Mouse (Mus musculus) forebrain, postnatal 0 days (tissue): ENCODE results near the gene Tmem164. TPM values are rescaled to one million over a fixed set of nuclear protein-coding genes. Genes with fewer than 3 reads are reported as not detected.
A peak's percentile ranks its signal among the peaks of the same experiment; 100 is the strongest.
"Not testable (repeated sequence)": the region's sequence is repeated elsewhere in the genome, so short reads cannot be mapped to it uniquely, and the experiment has no call there.

Experiments used
- ATAC-seq: fragments of 200-750 bp; cut with Nextera tagmentation; 2 replicates; pipeline ENCODE4 v1.8.0; 2017; ENCODE audit warnings: mild to moderate bottlenecking, moderate library complexity
- DNase-seq: peaks from one replicate; pipeline ENCODE4 v3.0.0-alpha.2; 2015
- H3K27ac ChIP-seq: fragments of 300-500 bp; sonication (generic); 2 replicates; pipeline ENCODE4 v1.5.1; 2014; ENCODE audit warnings: low read depth, mild to moderate bottlenecking, antibody characterized with exemption, low read length, moderate library complexity, mixed read lengths
- H3K27me3 ChIP-seq: fragments of 300-500 bp; sonication (generic); 2 replicates; pipeline ENCODE4 v1.6.1; 2014; ENCODE audit warnings: mild to moderate bottlenecking, low read length, mixed read lengths; ENCODE audit not compliant: insufficient read depth
- H3K36me3 ChIP-seq: fragments of 300-500 bp; sonication (generic); 2 replicates; pipeline ENCODE4 v1.6.1; 2014; ENCODE audit warnings: mild to moderate bottlenecking, moderate library complexity; ENCODE audit not compliant: insufficient read depth
- H3K4me1 ChIP-seq: fragments of 300-500 bp; sonication (generic); 2 replicates; pipeline ENCODE4 v1.6.1; 2014; ENCODE audit warnings: antibody characterized with exemption; ENCODE audit not compliant: insufficient read depth
- H3K4me2 ChIP-seq: fragments of 300-500 bp; sonication (generic); 2 replicates; pipeline ENCODE4 v1.6.1; 2014; ENCODE audit warnings: low read depth, mild to moderate bottlenecking, moderate library complexity
- H3K4me3 ChIP-seq: fragments of 300-500 bp; sonication (generic); 2 replicates; pipeline ENCODE4 v1.5.1; 2014; ENCODE audit warnings: low read depth, low read length, mixed read lengths
- H3K9ac ChIP-seq: fragments of 300-500 bp; sonication (generic); 2 replicates; pipeline ENCODE4 v1.6.1; 2014; ENCODE audit warnings: mild to moderate bottlenecking
- H3K9me3 ChIP-seq: fragments of 300-500 bp; sonication (generic); 2 replicates; pipeline ENCODE4 v1.6.1; 2016; ENCODE audit warnings: low read length
- CTCF ChIP-seq: sonication (generic); IDR thresholded peaks from 2 replicates; pipeline ENCODE4 v1.5.1; 2016; ENCODE audit warnings: antibody characterized with exemption, control low read depth, low read depth
- WGBS: fragments of 180-500 bp; shearing (Covaris S2); extraction: QIAGEN DNeasy Blood & Tissue Kit; methylation state at CpG from one replicate; pipeline ENCODE4 v1.1.7; 2014; 5-methylcytosine and 5-hydroxymethylcytosine counted together
- polyA plus RNA-seq: library from polyadenylated mRNA; unstranded; fragments of >200 nt; fragmentation: Nextera tagmentation; extraction: Ambion mirVana; gene quantifications from 2 replicates; pipeline ENCODE4 v1.2.1, GENCODE M21; 2015
- total RNA-seq: library from RNA; depleted of rRNA; stranded (reverse); fragments of >200 nt; gene quantifications from 2 replicates; pipeline ENCODE4 v1.2.3, GENCODE M21; 2014; rRNA removed

The Tmem164 gene
- total RNA-seq (33.9 and 35.3 TPM in 2 replicates), polyA plus RNA-seq (14.9 and 17.2 TPM in 2 replicates)

DNA sequence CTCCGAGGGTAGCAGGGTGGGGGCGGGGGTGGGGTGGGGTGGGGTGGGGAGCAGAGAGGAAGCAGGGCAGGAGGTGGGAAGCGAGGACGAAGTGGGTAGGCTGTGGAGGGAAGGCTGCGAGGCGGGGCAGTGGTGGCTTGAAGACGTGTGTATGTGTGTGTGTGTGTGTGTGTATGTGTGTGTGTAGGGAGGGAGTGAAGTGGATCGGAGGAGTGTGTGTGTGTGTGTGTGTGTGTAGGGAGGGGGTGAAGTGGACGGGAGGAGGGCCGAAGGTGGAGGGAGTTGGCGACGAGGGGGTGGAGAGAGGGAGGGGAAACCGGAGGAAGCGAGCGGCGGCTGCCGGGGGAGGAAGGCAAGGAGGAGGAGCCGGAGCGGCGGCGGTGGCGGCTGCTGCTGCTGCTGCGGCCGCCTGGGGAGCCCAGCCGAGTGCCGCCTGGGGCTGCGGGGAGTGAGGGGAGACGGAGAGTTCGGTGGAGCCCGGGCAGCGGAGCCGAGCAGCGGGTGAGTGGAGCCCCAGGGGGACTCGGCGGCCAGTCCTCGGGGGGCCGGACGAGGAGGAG is at the start of gene Tmem164:
Gene Tmem164 (plus strand): TSS at position 351 of the 560 bp plus-strand sequence.
- DNase-seq: peak; percentile 63
- H3K4me2 ChIP-seq: peak within 1 kb of the TSS; percentile 61
- no peaks in the 10 kb centered on the region for H3K36me3 ChIP-seq
- TF ChIP-seq CTCF: no peak
- no peaks in the 10 kb centered on the region for H3K4me1 ChIP-seq
- H3K9me3 ChIP-seq: no peaks in the 10 kb centered on the region
- peak within 1 kb of the TSS; percentile 66 for H3K27ac ChIP-seq
- ATAC-seq: peak; percentile 81
- peak within 1 kb of the TSS; percentile 58 for H3K9ac ChIP-seq
- H3K4me3 ChIP-seq: peak within 1 kb of the TSS; percentile 58
- H3K27me3 ChIP-seq: no peaks in the 10 kb centered on the region
- 12% methylated on average over 32 of the region's 38 CpGs for WGBS

DNA sequence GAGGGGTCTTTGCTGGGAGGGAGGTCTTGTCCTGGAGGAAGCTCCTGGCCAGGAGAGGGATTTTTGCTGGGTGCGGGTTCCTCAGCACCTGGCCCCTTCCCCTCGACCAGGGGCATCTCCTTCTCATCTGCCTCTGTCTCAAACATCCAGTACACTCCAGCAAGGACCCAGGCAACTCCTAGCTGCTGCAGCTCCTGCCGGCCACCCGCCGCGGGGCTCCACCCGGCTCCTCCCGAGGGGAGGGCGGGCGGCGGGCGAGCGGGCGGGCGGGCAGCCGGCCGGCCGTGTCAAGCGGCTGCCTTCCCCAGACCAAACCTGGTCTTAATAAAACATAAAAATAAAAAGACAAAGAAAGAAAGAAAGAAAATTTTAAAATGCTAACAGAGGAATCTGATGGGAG is 48.2 kb upstream of the Tmem164 start:
- not testable (repeated sequence) for DNase-seq, H3K4me2 ChIP-seq, H3K27ac ChIP-seq, ATAC-seq, H3K9ac ChIP-seq, H3K36me3 ChIP-seq, H3K4me1 ChIP-seq, H3K9me3 ChIP-seq, H3K27me3 ChIP-seq, H3K4me3 ChIP-seq
- WGBS: 45% methylated on average over 17 of the region's 19 CpGs

DNA sequence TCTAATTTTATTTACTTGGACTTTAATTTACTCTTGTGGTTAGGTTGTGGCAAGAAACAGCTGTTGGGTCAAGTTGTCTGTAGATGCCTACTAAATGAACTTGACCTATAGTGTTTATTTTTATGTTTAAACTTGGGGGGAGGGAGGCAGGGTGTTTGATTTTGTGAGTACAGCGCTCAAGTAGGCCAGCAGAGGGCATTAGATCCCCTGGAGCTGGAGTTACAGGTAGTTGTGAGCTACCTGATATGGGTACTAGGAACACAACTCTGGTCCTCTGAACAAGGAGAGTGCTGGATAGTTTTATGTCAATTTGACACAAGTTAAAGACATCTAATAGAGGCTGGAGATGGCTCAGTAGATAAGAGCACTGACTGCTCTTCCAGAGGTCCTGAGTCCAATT is 34.0 kb upstream of the Tmem164 start:
- no peak for TF ChIP-seq CTCF
- DNase-seq: no peak
- no peak overlapping the region for H3K4me3 ChIP-seq
- 46% methylated on average over 1 of the region's 1 CpGs for WGBS
- H3K36me3 ChIP-seq: no peaks in the 10 kb centered on the region
- ATAC-seq: no peak
- H3K4me1 ChIP-seq: no peaks in the 10 kb centered on the region
- no peak overlapping the region for H3K27ac ChIP-seq
- H3K4me2 ChIP-seq: no peak overlapping the region
- no peak overlapping the region for H3K9ac ChIP-seq
- H3K27me3 ChIP-seq: no peaks in the 10 kb centered on the region
- H3K9me3 ChIP-seq: no peaks in the 10 kb centered on the region

DNA sequence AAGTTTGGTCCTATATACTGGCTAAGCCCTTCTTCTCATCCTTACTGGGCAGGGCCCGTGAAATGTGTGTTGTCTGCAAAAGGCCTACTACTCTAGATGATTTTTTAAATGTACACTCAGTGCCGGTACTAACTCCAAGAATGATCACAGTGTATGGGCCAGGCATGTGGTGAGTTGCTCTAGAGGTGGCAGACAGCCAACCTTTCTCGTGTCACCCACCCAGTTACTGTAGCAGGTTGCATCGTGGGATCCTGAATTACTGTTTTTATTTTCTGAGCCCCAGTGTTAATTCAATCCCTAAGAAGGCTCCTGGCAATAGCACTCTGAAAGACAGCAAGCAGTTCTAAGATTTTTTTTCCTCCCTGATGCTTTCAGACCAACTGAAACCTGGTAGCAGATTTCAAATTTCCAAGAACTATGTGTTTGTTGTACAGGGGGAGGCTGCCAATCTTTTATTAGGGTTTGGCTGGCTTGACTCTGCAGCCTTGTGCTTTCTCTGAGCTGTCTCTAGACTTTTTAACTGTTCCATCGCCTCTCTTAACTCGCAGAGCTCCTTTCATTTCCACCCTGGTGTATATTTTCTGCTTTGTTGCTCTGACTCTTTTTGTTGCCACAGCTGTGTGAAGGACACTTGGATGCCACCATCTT is 31.0 kb upstream of the Tmem164 start:
- no peak overlapping the region for H3K9ac ChIP-seq
- ATAC-seq (no peak; the same call in 1 of the 2 replicates), DNase-seq (peak; percentile 18)
- TF ChIP-seq CTCF: no peak
- H3K27ac ChIP-seq: no peak overlapping the region
- H3K4me2 ChIP-seq: no peak overlapping the region
- H3K4me1 ChIP-seq: no peaks in the 10 kb centered on the region
- no peaks in the 10 kb centered on the region for H3K9me3 ChIP-seq
- WGBS: 45% methylated on average over 6 of the region's 6 CpGs
- no peaks in the 10 kb centered on the region for H3K27me3 ChIP-seq
- H3K4me3 ChIP-seq: no peak overlapping the region
- no peaks in the 10 kb centered on the region for H3K36me3 ChIP-seq

DNA sequence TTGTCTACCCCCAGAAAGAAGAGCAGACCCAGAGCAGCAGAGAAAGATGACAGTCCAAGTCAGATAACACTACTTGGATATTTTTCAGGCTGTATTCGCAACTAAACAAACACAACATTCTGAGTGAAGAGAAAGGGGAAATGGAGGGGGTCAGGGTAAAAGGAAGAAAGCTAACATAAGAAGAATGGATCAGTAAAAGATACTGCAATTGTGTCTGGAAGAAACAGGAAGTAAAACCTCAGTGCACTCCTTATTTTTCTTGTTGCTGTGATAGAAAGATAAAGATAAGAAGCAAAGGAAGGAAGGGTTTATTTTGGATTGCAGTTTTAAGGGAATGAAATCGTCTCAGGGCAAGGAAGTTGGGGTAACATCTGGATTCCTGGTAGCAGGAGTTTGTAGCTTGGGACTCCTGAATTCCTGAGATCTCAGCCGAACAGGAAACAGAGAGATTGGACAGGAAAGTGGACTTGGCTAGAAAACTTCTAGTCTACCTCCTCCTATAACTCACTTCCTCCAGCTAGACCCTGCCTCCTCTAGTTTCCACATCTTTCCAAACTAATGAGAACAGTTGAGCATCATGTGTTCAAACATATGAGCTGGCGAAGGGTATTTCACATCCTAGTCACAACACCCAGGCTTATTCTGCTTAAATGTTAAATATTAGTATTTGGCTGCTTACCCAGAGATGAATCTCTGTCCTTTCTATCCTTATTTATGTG is 16.3 kb upstream of the Tmem164 start:
- no peak for ATAC-seq
- TF ChIP-seq CTCF: no peak
- H3K4me3 ChIP-seq: no peak overlapping the region
- no peak overlapping the region for H3K4me2 ChIP-seq
- H3K9me3 ChIP-seq: no peaks in the 10 kb centered on the region
- no peaks in the 10 kb centered on the region for H3K36me3 ChIP-seq
- 75% methylated on average over 4 of the region's 4 CpGs for WGBS
- no peaks in the 10 kb centered on the region for H3K27me3 ChIP-seq
- H3K27ac ChIP-seq: no peak overlapping the region
- DNase-seq: no peak
- H3K9ac ChIP-seq: no peak overlapping the region
- no peaks in the 10 kb centered on the region for H3K4me1 ChIP-seq

DNA sequence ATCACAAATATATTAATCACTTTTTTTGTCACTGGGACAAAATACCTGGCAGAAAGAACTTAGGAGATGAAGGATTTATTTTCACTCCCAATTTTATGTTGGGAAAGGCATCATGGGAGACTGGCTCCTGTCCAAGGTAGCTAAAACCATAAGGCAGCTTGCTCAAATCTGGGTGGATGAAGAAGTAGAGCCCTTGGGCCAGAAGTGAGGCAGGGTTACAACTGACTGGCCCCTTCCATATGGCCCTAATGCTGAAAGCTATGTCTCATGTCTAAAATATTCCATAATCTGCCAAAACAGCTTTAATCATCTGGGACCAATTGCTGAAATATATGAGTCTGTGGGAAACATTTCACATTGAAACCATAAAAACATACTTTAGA is 15.8 kb upstream of the Tmem164 start:
- H3K27me3 ChIP-seq: no peaks in the 10 kb centered on the region
- H3K4me2 ChIP-seq: no peak overlapping the region
- no peak overlapping the region for H3K4me3 ChIP-seq
- TF ChIP-seq CTCF: no peak
- H3K36me3 ChIP-seq: no peaks in the 10 kb centered on the region
- DNase-seq: no peak
- no peak for ATAC-seq
- no peak overlapping the region for H3K27ac ChIP-seq
- no peak overlapping the region for H3K9ac ChIP-seq
- no peaks in the 10 kb centered on the region for H3K4me1 ChIP-seq
- H3K9me3 ChIP-seq: no peaks in the 10 kb centered on the region

DNA sequence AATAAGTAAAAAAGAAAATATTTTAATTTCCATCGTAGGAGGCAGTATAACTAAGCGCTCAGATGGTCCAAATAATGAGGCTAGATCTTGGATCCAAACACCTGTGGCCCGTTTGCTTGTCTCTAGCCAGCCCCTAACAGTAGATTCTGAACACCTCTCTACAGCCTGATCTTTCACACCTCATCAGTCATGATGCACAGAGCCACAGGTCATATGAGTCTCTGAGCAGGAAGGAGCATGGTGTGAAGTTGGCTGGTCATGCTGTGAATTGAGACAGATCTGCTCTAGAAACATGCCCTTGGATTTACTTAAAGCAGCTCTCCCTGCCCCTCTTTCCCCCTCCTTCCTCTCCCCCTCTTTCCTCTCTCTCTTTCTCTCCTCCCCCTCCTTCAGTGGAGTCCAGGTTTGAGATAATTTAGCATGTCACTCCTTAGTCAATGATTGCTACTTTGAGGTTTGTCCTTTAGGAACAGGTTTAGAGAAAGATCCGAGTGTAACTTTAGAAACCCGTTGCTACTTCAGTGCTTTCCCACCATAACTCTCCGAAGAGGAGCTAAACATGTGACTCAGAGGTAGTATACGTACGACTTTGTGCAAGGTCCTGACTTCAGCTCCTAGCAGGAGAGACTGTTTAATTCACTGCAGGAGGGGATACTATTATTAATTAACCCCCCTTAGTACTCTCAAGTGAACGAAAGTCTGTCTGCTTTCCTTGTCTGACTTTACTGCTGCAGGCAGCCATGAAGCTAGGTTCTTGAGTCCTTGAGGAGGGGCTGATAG is 11.7 kb upstream of the Tmem164 start:
- DNase-seq: no peak
- Histone ChIP-seq H3K4me1 (no peaks in the 10 kb centered on the region), H3K4me2 (no peak overlapping the region), H3K9me3 (no peaks in the 10 kb centered on the region), H3K27me3 (no peaks in the 10 kb centered on the region), H3K9ac (no peak overlapping the region), H3K27ac (no peak overlapping the region), H3K4me3 (no peak overlapping the region), H3K36me3 (no peaks in the 10 kb centered on the region)
- 80% methylated on average over 9 of the region's 9 CpGs for WGBS
- no peak for ATAC-seq
- no peak for TF ChIP-seq CTCF
